ENCODE assay signal across 10 mouse cellular contexts in genomic region chr8:12915187-12916006, GRCm38 (mm10). TPM values are rescaled to one million over a fixed set of nuclear protein-coding genes. Genes with fewer than 3 reads are reported as not detected.
DNase-seq lines count a peak whose midpoint lies in the region; ATAC-seq and TF ChIP-seq lines count a peak whose summit lies in the region.
"Had no signal": no experiment of that assay in that cellular context is flagged by ENCODE, and none has a peak within 500 bp of the region (broad histone marks: within the 10 kb centered on the region; RNA-seq: fewer than 3 reads in every experiment).

No protein-coding gene starts in this region.

- peaks cover 16% of the 10 kb centered on the region for H3K4me1 ChIP-seq in limb, embryonic 11.5 days (ENCODE audit: control insufficient read depth, insufficient read depth, low read length)

- 19% methylated on average over 42 of the region's 42 CpGs for WGBS in limb, embryonic 11.5 days

- intact Hi-C loops in gastrocnemius, postnatal 36 days (cut with DNase I): no loop called here

- H3K4me3 ChIP-seq in layer of hippocampus, adult 2 months: peak overlapping the region; percentile 70
- H3K4me3 ChIP-seq in limb, embryonic 11.5 days (ENCODE audit: low read depth, low read length): peak overlapping the region; percentile 45

- H3K36me3 ChIP-seq in limb, embryonic 11.5 days (ENCODE audit: control insufficient read depth, insufficient read depth, low read length): no peaks in the 10 kb centered on the region

- DNase-seq in layer of hippocampus, adult 2 months (ENCODE audit: low spot score in 2 of 2): peak; percentile 38 to 50
- DNase-seq in layer of hippocampus, adult 9-11 months: no peak
- DNase-seq in cerebellum, postnatal 10 days: peak; percentile 87 to 88
- DNase-seq in frontal cortex, postnatal 25 days (ENCODE audit: low spot score in 2 of 2): peak; percentile 27 to 41
- DNase-seq in limb, embryonic 11.5 days (ENCODE audit: low spot score): peak; percentile 71
- peak; percentile 72 for DNase-seq in retina, postnatal 1 day
- no peak for DNase-seq in gastrocnemius, postnatal 36 days
- DNase-seq in heart, adult 8-10 months (ENCODE audit: low spot score): no peak

- peak overlapping the region; percentile 78 for H3K4me2 ChIP-seq in limb, embryonic 11.5 days (ENCODE audit: low read depth, severe bottlenecking)

- H3K27ac ChIP-seq in layer of hippocampus, adult 2 months: peak overlapping the region; percentile 93
- H3K27ac ChIP-seq in limb, embryonic 11.5 days (replicated peaks; ENCODE audit: low read depth, low read length): no peak overlapping the region
- H3K27ac ChIP-seq: macrophage had no signal

- peak; percentile 58; the same call in 1 of the 2 replicates for ATAC-seq in limb, embryonic 11.5 days (ENCODE audit: insufficient number of reproducible peaks, low FRiP score, low TSS enrichment, low read depth)
- ATAC-seq: Patski had no signal

- H3K9me3 ChIP-seq in limb, embryonic 11.5 days (ENCODE audit: control insufficient read depth, low read length): peaks cover 3% of the 10 kb centered on the region; the same call in 1 of the 2 replicates

- H3K27me3 ChIP-seq in limb, embryonic 11.5 days (ENCODE audit: control insufficient read depth, insufficient read depth, low read length): no peaks in the 10 kb centered on the region
- H3K27me3 ChIP-seq: Patski had no signal

- no peak for TF ChIP-seq CTCF in layer of hippocampus, adult 2 months (conservative IDR thresholded peaks at IDR 0.05)

- peak overlapping the region; percentile 59 for H3K9ac ChIP-seq in limb, embryonic 11.5 days (ENCODE audit: low read length)

RNA-seq across cellular contexts. Expression of gene Mcf2l, which starts 41.8 kb away (rescaled TPM):
- total RNA-seq in layer of hippocampus, adult 2 months (2021): 100 to 1,000 TPM; 225 to 238 TPM
- polyA plus RNA-seq in limb, embryonic 11.5 days (2014; fragmentation: Nextera tagmentation; extraction: Ambion mirVana): 9.4 and 9.7 TPM in 2 replicates
- 10 to 100 TPM; 26.0 to 29.3 TPM for total RNA-seq in gastrocnemius, postnatal 36 days (2021)
- 10 to 100 TPM; 55.6 to 85.0 (median 65.1) TPM for total RNA-seq in heart, adult 8-10 months (2022)

Comparison
In these comparisons a context has a peak if more than half of its experiments do, and no peak if none do; other contexts are left out.
1. DNase-seq: peak in layer of hippocampus, adult 2 months (2 of 2), cerebellum, postnatal 10 days (2 of 2), frontal cortex, postnatal 25 days (2 of 2), limb, embryonic 11.5 days (single experiment) and retina, postnatal 1 day (single experiment); none in layer of hippocampus, adult 9-11 months (single experiment), gastrocnemius, postnatal 36 days (0 of 2) and heart, adult 8-10 months (single experiment).